Mouse (Mus musculus) G1E (cell line): ENCODE measurements at regions not wholly inside any gene's neighbourhood (a gene's known extent, or its start where the extent isn't known, plus 50 kb on each side); places are given as distances from the start of the nearest gene placed in this dataset.

ENCODE experiments used
- ATAC-seq: 2 replicates; pipeline ENCODE4 v1.8.0; 2016; ENCODE audit warnings: mild to moderate bottlenecking; ENCODE audit not compliant: insufficient number of reproducible peaks, poor library complexity, low FRiP score, severe bottlenecking; ENCODE audit errors: extremely low read depth
- DNase-seq: peaks from one replicate; pipeline ENCODE4 v3.0.0; 2012; ENCODE audit warnings: low spot score
- H3K27me3 ChIP-seq: 2 replicates; pipeline ENCODE4 v1.6.1; 2012; ENCODE audit warnings: mild to moderate bottlenecking, low read length, inconsistent platforms; ENCODE audit not compliant: insufficient read depth
- H3K36me3 ChIP-seq: replicated peaks from 2 replicates; pipeline ENCODE3; 2012; ENCODE audit warnings: mild to moderate bottlenecking, inconsistent platforms
- H3K4me1 ChIP-seq: 2 replicates; pipeline ENCODE4 v1.6.1; 2012; ENCODE audit warnings: low read depth, low read length, inconsistent platforms, mixed read lengths; ENCODE audit not compliant: insufficient read depth
- H3K4me3 ChIP-seq: 2 replicates; pipeline ENCODE4 v1.5.1; 2012; ENCODE audit warnings: low read depth, mild to moderate bottlenecking, inconsistent platforms, low read length, moderate library complexity, mixed read lengths
- H3K9me3 ChIP-seq: replicated peaks from 2 replicates; pipeline ENCODE4 v1.6.1; 2012; ENCODE audit warnings: inconsistent platforms
- CTCF ChIP-seq: IDR thresholded peaks from 2 replicates; pipeline ENCODE4 v1.5.1; 2012; ENCODE audit warnings: low read depth, low read length, inconsistent platforms, mixed read lengths
- GATA1 ChIP-seq: IDR thresholded peaks from 2 replicates; pipeline ENCODE4 v1.6.1; 2012; ENCODE audit warnings: borderline replicate concordance, low read length, inconsistent platforms, mixed read lengths
- GATA2 ChIP-seq: IDR thresholded peaks from 2 replicates; pipeline ENCODE4 v1.6.1; 2012; ENCODE audit warnings: low read depth, low read length, inconsistent platforms, borderline replicate concordance
- POLR2AphosphoS5 ChIP-seq: IDR thresholded peaks from 2 replicates; pipeline ENCODE4 v1.6.1; 2012; ENCODE audit warnings: low read depth, low read length, inconsistent platforms; ENCODE audit not compliant: insufficient replicate concordance
- TAL1 ChIP-seq: conservative IDR thresholded peaks from 2 replicates; pipeline ENCODE4 v1.6.1; 2012; ENCODE audit warnings: low read depth, low read length, inconsistent platforms, mixed read lengths

GRCm38 (mm10) chr19:53476768-53477547, 52.0 kb upstream of the Dusp5 start:
- 0 out of 2 replicates have a peak, but pooled peaks cover 3% of the 10 kb centered on the region for H3K27me3 ChIP-seq
- H3K4me1 ChIP-seq, result no peaks in the 10 kb centered on the region
- no peak for TF ChIP-seq TAL1
- no peak for TF ChIP-seq GATA2
- TF ChIP-seq POLR2AphosphoS5, result no peak
- TF ChIP-seq CTCF, result no peak
- TF ChIP-seq GATA1, result no peak
- ATAC-seq (no peak), DNase-seq (no peak)
- H3K4me3 ChIP-seq, result no peak overlapping the region
- no peaks in the 10 kb centered on the region for H3K9me3 ChIP-seq
- no peaks in the 10 kb centered on the region for H3K36me3 ChIP-seq

- DNase-seq (no peak), ATAC-seq (no peak)
- no peak overlapping the region for H3K4me3 ChIP-seq
- H3K27me3 ChIP-seq, result no peaks in the 10 kb centered on the region
- H3K36me3 ChIP-seq, result no peaks in the 10 kb centered on the region
- TF ChIP-seq TAL1, result no peak
- TF ChIP-seq POLR2AphosphoS5, result no peak
- no peak for TF ChIP-seq GATA2
- TF ChIP-seq GATA1, result no peak
- no peak for TF ChIP-seq CTCF
- peaks cover 8% of the 10 kb centered on the region for H3K4me1 ChIP-seq
- no peaks in the 10 kb centered on the region for H3K9me3 ChIP-seq
Measured at GRCm38 (mm10) chr19:53469256-53469655, 59.7 kb upstream of the Dusp5 start.

GRCm38 (mm10) chr19:53464681-53465080, 64.2 kb upstream of the Dusp5 start:
- Histone ChIP-seq H3K36me3 (no peaks in the 10 kb centered on the region), H3K4me3 (no peak overlapping the region), H3K4me1 (peaks cover 8% of the 10 kb centered on the region), H3K27me3 (no peaks in the 10 kb centered on the region), H3K9me3 (no peaks in the 10 kb centered on the region)
- peak; percentile 79 for ATAC-seq
- DNase-seq, result no peak
- no peak for TF ChIP-seq TAL1
- no peak for TF ChIP-seq GATA1
- TF ChIP-seq GATA2, result no peak

GRCm38 (mm10) chr19:53464135-53464534, 64.8 kb upstream of the Dusp5 start:
- no peaks in the 10 kb centered on the region for H3K9me3 ChIP-seq
- DNase-seq (no peak), ATAC-seq (no peak)
- no peaks in the 10 kb centered on the region for H3K27me3 ChIP-seq
- H3K4me1 ChIP-seq, result peaks cover 8% of the 10 kb centered on the region
- no peak overlapping the region for H3K4me3 ChIP-seq
- H3K36me3 ChIP-seq, result no peaks in the 10 kb centered on the region
- TF ChIP-seq GATA1 (no peak), GATA2 (no peak), TAL1 (no peak), CTCF (no peak), POLR2AphosphoS5 (no peak)

- H3K4me1 ChIP-seq, result peaks cover 8% of the 10 kb centered on the region
- no peaks in the 10 kb centered on the region for H3K36me3 ChIP-seq
- no peak overlapping the region for H3K4me3 ChIP-seq
- DNase-seq (no peak), ATAC-seq (no peak)
- TF ChIP-seq CTCF (no peak), GATA2 (no peak), GATA1 (no peak), TAL1 (no peak)
- peaks cover 3% of the 10 kb centered on the region for H3K27me3 ChIP-seq
- no peaks in the 10 kb centered on the region for H3K9me3 ChIP-seq
Measured at GRCm38 (mm10) chr19:53461025-53462015, 67.6 kb upstream of the Dusp5 start.

GRCm38 (mm10) chr19:53460312-53461024, 68.4 kb upstream of the Dusp5 start:
- TF ChIP-seq CTCF (no peak), POLR2AphosphoS5 (no peak), GATA2 (no peak), GATA1 (no peak), TAL1 (no peak)
- H3K36me3 ChIP-seq, result no peaks in the 10 kb centered on the region
- peaks cover 8% of the 10 kb centered on the region for H3K4me1 ChIP-seq
- peaks cover 3% of the 10 kb centered on the region for H3K27me3 ChIP-seq
- no peak for DNase-seq
- H3K9me3 ChIP-seq, result no peaks in the 10 kb centered on the region
- H3K4me3 ChIP-seq, result no peak overlapping the region
- no peak for ATAC-seq
